Mouse (Mus musculus): ENCODE data around the gene Cyp2d12.
"Not testable (repeated sequence)": the region's sequence is repeated elsewhere in the genome, so short reads cannot be mapped to it uniquely, and the experiment has no call there.

Cyp2d12 gene

DNA sequence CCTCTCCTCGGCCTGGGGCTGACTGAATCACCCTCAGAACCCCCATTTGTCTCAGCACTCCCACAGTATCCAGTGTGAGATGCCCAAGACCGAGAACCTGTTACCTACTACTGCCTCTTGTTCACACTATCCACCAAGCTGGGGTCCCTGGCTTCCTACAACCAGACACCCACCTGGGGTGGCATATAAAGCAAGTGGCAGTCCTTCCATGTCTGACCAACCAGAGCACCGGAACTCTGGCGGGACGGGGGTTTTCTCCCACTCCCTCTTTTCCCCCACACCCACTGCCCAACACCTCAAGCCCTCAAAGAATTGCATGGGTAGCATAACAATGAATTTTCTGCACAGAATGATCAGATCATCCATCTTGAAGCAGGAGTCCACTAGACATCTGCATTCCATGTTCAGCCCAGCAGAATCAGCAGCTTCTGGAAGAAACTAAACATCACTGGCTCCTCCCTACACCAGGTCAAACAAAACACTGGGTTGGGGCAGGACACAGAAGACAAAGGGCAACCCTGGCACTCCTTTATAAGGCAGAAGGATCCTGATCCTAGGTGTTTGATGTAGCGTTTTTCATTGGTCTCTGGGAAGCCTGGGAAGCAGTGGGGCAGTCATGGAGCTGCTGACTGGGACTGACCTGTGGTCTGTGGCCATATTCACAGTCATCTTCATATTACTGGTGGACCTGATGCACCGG lies at the start of gene Cyp2d12:
TSS of gene Cyp2d12 (plus strand) at position 542 of the 700 bp plus-strand sequence.
- DNase-seq = no peak

DNA sequence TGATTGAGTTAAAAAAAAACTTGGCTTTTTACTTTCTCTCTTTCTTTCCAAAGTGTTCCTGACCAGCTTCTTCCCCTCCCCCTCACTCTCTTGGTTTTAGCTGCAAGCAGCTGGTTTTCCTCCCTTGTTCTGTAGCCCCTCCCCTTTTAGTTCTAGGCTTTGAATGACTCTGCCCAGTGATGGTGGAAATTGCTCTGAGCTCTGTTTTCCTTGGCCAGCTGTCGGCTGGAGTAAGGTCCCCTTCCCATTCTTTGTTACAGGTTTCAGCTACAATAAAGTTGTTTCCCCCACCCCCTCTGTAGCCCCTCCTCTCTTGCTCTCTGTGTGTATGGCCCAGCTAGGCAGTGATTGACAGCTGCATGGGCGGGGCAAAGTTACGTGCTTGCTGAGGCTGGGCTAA lies 47.9 kb upstream of the Cyp2d12 start:
- DNase-seq = no peak

GRCm38 (mm10) chr15:82507740-82508139 lies 47.1 kb upstream of the Cyp2d12 start:
- DNase-seq = not testable (repeated sequence)

DNA sequence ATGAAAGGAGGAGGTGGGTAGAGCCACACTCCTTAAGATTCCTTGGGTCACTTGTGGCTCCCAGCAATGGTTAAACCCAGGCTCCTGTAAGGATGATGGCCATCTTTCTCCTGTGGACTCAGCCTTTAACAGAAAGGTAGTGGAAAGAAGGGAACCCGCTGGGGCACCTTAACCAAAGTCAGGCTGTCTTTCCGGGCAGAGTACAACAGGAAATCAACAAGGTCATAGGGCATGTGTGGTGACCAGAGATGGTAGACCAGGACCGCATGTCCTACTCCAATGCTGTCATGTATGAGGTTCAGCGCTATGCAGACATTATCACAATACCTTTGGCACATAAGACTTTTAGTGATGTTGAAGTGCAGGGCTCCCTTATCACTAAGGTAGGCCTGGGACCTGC lies 45.4 kb upstream of the Cyp2d12 start:
- DNase-seq = not testable (repeated sequence)

- DNase-seq = not testable (repeated sequence)
Observed at GRCm38 (mm10) chr15:82510500-82510899, 44.4 kb upstream of the Cyp2d12 start.

- DNase-seq = not testable (repeated sequence)
Observed at GRCm38 (mm10) chr15:82512111-82512510, 42.8 kb upstream of the Cyp2d12 start.

DNA sequence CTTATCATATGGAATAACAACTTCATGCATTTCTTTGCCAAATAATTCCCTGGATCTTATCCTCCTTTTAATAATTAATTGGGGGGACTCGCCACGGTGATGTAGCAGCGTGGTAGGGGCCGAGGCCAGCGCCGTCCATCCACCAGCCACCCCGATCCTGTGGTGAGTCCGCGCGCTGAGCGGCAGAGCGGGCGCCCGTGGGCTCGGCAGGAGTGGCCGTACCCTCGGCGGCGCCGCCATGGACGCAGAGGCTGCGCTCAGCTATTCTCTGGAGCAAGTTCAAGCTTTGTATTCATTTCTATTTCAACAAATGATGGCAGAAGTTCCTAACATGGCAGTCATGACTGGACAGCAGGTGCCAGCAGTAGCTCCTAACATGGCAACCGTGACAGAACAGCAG lies 38.7 kb upstream of the Cyp2d12 start:
- DNase-seq = not testable (repeated sequence)

- DNase-seq = not testable (repeated sequence)
Observed at GRCm38 (mm10) chr15:82527371-82527770, 27.5 kb upstream of the Cyp2d12 start.

DNA sequence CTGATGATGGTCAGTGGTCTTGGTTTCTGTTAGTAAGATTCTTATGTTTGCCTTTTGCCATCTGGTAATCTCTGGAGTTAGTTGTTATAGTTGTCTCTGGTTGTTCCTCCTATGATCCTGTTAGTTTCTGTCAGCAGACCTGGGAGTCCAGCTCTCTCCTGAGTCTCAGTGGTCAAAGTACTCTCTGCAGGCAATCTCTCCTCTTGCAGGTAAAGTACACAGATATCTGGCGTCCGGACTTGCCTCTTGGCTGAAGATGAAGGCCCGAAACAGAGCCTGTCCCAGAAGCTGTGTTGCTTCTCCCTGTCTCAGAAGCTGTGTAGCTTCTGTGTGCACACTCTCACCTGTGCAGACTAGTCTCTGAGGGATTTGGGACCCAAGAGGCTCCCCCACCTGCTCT lies 22.2 kb upstream of the Cyp2d12 start:
- DNase-seq = not testable (repeated sequence)

DNA sequence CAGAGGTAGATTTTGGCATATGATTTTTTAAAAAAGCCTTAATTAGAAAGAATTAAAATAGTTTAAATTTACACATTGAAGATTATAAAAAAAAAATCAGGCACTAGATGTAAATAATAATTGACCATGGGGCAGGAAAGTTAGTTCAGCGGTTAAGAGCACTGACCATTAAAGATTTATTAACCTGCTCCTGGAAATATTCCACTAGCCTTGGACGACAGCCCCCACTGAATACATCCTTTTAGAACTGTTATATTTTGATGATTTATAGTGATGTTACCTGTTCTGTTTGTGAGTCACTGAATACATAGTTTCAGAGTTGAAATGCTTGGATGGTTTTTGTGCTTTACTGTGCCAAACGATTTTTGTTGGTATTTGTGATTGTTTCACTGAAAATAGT lies 11.9 kb upstream of the Cyp2d12 start:
- not testable (repeated sequence) for DNase-seq

GRCm38 (mm10) chr15:82544561-82544960 lies 10.3 kb upstream of the Cyp2d12 start:
- not testable (repeated sequence) for DNase-seq

DNA sequence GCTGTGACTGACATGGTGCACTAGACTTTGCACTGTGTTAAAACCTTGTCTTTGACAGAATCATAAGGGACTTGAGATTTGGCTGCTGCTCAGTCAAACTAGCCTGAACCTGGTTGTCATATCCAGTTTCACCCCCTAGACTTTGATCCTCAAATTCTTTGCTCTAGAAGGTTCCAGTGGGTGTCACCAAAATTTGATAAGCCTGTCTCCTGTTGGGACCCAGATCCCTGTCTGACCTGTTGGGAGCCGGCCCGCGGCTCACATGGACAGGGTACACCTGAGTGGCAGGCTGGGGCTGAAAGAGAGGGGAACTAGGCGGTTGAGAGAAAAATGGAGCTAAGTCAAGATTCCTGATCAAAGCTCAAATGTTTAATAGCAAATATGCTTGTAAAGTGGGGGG lies 7.1 kb upstream of the Cyp2d12 start:
- DNase-seq = not testable (repeated sequence)

DNA sequence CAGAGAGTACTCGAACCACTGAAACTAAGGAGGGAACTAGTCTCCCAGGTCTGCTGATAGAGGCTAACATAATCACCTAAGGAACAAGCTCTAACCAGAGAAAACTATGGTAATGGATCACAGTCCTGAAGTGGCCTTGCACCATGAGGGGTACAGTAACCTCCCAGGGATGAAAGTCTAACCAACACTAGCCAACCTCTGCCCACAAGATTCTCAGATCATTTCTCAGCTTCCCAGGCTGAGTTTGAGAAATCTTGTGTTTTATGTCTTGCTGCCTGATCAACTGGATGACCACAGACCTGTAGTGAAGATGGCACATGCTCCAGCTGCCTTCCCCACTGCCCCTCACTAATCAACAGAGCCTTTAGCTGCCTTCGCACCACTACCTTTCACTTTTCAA lies 1.7 kb upstream of the Cyp2d12 start:
- not testable (repeated sequence) for DNase-seq

GRCm38 (mm10) chr15:82572856-82573255 lies 18.0 kb downstream of the Cyp2d12 start:
- DNase-seq = no peak

DNA sequence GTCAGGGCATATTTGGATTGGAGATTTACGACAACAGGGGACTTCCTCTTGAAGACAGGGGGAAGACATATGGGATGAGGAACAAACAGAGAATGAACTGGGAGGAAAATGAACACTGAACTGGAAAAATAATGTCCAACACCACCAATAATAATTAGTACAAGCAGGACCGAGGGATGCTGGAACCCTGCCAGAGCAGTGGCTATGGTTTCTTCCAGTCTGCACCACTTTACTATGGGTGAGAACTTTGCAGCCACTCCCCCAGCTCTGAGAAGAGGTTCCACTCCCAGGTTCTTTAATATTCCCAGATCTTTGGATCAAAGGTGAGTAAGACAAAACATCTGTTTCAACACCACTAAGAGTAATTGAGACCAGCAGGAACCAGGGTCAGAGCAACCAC lies 24.2 kb downstream of the Cyp2d12 start:
- peak; percentile 4 for DNase-seq

- DNase-seq = no peak
Observed at GRCm38 (mm10) chr15:82582621-82583020, 27.7 kb downstream of the Cyp2d12 start.
